Mouse (Mus musculus) layer of hippocampus, adult 9-10 months (tissue): Measurements from ENCODE around the gene Hspg2.

Experiments used
- DNase-seq: peaks from one replicate; pipeline ENCODE4 v3.0.0; 2022; ENCODE audit warnings: low spot score

Gene Hspg2

GRCm38 (mm10) chr4:137461217-137461616, 7.4 kb upstream of the Hspg2 start:
- DNase-seq = no peak

DNA sequence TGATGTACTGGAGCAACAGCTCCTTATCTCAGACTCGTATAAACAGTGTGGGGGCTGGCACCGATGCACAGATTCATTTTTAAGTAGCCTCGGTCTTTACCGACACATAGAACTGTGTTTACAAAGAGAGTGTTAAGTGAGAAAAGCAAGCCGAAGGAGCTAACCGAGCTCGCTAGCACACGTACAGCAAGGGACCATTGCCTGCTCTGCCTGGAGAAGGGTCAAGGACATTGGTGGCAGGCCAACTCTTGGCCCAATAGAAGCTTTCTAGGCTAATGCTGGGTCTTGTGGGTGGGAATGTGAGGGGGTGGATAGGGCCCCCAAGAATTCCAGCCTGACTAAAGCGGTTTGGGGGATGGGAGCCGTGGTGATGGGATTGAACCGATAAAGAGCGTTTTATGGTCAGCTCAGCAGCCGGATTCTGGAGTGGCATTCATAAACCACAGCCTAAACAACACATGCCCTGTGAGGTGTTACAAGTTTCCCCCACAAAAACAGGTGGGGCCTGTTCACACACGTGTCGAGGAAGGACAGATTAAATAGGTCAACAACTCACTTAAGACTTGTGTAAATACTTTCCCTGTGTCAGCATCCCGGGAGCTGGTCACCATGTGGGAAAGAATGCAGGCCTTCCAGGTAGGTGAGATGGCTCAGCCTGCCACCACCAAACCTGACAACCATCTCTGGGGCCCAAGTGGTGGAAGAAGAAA, 6.4 kb upstream of the Hspg2 start:
- no peak for DNase-seq

- DNase-seq = no peak
Measured at GRCm38 (mm10) chr4:137465125-137465787, 3.3 kb upstream of the Hspg2 start.

- no peak for DNase-seq
Measured at GRCm38 (mm10) chr4:137466991-137467390, 1.6 kb upstream of the Hspg2 start.

DNA sequence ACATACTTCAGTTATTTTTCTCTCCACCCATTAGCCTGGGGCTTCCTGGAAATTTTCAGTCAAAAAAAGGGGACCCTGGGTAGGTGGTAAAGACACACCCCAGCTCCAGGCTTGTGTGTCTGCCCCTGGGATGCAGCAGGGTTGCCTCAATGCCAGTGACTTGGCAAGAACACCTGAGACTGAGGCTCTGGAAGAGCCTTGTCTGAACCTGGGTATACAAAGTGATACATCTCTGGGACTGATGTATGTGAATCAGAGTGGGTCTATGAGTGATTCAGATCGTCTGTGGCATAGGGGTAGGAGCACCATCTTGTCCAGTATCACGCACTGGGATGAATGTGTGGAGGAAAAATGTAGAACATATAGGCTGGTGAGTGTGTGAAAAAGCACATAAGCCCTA, 1.0 kb upstream of the Hspg2 start:
- no peak for DNase-seq

- no peak for DNase-seq
Measured at GRCm38 (mm10) chr4:137469081-137469844, 694 bp downstream of the Hspg2 start.

GRCm38 (mm10) chr4:137469845-137470692, 1.5 kb downstream of the Hspg2 start:
- DNase-seq = no peak

DNA sequence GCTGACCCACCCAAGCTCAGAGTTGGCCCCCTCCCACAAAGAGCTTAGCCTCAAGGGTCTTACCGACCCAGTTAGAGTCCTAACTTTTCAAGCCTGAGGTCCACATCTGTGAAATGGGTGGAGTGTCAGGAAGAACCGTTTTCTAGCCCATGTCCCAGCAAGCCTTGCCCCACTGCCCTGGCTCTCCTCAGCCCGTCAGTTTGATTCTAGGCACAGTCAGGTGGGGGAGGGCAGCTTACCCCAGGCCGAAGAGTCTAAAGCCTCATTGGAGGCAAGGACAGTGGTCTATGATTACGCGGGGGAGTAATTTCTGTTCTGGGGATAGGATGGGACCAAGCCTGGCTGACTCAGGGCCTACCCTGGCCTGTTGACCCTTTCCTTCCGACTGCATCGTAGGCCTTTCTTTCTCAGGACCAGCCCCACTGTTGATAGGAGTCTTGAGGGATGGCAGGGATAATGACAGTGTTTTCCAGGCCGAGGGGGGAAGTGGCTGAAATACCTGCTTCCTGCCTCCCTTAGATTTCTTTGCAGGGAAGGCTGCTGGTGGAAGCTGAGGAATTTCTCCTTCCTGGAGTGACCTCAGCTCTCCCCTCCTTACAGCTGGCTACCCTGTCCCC, 2.2 kb downstream of the Hspg2 start:
- no peak for DNase-seq

DNA sequence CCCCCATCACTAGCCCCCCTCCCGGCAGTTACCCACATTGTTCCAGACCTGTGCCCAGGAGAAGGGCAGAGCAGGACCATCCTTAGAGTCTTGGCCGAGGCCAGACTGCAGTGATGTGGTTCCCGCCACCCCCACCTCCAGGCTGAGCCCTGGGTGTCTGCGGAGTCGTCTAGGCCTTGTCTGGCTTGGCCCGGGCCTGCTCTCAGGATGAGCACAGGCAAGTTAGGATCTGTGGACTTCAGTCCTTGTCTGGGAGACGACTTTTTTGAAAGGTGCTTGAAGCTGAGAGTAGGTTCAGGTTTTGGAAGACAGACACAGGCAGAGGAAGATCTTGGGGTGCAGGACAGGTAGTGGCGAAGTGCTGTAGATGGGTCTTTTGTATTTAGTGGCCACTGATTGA, 2.8 kb downstream of the Hspg2 start:
- no peak for DNase-seq

- DNase-seq = no peak
Measured at GRCm38 (mm10) chr4:137473240-137473639, 4.7 kb downstream of the Hspg2 start.

- no peak for DNase-seq
Measured at GRCm38 (mm10) chr4:137473701-137474388, 5.3 kb downstream of the Hspg2 start.

DNA sequence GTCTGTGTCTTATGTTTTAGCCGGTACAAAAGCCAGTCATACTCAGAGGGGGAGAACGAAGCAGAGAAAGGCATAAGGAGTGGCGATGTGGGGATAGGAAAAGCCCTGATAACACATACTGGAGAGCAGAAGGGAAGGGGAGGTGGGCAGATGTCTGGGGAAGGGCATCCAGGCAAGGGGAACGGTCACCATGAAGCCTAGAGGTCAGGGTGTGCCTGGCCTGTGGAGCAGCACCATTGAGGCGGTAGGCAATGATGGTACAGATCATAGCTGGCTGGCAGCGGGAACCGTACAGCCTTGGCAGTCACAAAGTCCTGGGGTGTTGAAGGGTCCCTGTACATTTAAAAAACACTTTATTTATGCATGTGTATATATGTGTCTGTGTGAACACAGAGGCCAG, 6.1 kb downstream of the Hspg2 start:
- DNase-seq = no peak

DNA sequence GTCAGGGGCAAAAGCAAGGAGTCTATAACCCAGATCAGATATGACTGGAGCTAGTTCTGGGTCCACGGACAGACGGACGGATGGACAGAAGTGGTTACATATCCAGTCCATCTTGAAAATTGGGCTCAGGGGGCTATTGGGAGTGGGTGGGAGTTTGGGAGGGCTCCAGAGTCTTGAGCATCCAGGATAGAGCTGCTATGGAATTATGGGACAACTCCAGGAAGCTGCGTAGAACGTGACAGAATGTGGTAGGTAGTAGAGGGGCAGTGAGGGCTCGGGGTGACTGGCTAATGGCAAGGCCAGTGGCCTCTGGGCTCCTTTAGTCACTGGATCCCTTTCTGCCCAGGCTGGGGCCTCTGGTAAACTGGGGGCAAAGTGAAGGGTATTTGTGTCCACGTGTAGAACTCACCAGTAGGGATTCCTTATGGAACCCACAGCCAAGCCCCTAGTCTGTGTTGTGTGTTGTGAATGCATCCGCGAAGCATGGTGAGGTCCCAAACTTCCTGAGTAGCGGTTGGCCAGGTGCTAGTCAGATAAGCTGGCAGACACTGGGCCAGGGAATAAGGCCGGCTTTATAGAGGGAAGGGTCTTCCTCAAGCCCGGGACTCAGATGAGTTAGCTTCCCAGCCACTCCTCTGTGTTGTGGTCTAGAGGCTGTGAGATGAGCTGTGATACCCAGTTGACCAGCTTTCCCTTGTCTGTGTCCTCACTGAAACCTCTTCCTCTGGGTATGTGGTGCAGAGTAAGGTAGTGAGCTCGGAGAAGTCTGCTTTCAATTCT, 6.9 kb downstream of the Hspg2 start:
- DNase-seq = no peak

- peak; percentile 25 for DNase-seq
Measured at GRCm38 (mm10) chr4:137476065-137476760, 7.6 kb downstream of the Hspg2 start.

DNA sequence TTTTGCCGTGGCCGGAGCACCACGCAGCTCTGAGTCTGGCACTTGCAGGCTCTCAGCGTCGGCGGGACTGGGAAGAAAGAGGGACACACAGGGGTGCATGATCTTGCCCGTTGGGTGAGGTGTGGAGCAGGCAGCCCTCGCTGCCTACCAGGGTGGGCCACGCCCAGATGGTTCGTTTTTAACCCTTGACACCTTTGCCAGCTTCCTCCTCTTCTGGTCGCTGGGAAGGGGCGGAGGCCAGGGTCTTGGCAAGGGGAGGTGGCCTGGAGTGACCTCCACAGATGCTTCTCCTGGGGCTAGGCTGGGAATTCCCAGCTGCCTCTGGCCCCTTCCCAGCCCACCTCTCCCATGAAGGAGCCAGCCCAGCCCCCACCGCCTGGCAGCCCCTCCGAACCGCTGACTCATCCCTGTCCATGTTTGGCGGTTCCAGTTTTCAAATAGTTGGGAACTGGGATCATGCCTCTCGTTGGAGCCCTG, 8.2 kb downstream of the Hspg2 start:
- no peak for DNase-seq

GRCm38 (mm10) chr4:137477611-137478010, 9.0 kb downstream of the Hspg2 start:
- DNase-seq = no peak

GRCm38 (mm10) chr4:137478306-137478705, 9.7 kb downstream of the Hspg2 start:
- no peak for DNase-seq

DNA sequence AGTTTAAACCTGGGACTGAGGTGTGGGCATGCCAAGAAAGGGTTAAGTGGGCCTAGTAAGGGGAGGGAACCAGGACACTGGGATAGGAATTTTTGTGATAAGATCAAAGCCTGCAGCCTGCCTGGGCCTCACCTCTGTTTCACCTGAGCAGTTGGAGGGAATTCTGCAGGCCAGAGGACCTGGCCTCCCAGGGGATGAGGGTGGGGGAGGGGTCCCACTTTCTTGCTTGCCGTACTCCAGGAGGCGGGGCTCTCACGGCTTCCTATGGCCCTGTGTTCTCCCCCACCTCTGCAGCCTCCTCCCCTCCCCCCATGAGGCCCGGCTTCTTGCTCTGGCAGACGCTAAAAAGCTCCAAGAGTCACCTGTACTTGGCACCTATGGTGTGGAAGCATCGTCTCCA, 11.2 kb downstream of the Hspg2 start:
- DNase-seq = no peak

GRCm38 (mm10) chr4:137480191-137480992, 11.8 kb downstream of the Hspg2 start:
- no peak for DNase-seq
